Mouse (Mus musculus): Measurements from ENCODE around the gene Efna3. TPM values are rescaled to one million over a fixed set of nuclear protein-coding genes. Genes with fewer than 3 reads are reported as not detected.
A peak's percentile ranks its signal among the peaks of the same experiment; 100 is the strongest.

The Efna3 gene
- polyA plus RNA-seq, 1 experiment from 2014 or later: 6.4 TPM

DNA sequence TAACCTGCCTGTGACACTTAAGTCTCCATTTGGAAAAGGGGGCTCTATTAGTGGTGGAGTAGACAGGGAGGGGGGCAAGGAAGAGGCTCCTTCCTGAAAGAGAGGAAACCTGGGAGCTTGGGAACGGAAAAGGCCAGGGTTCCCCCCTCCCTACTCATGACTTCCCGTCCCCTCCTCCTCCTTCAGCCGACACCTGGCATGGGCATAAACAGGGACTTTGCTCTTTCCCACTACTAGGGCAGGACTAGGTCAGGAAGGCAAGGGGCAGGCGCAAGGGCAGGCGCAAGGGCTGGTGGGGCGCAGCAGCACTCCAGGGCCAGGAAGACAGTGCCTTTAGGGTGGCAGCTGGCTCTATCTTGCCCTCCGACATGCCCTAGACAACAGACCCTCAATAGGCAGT lies 44.7 kb downstream of the Efna3 start:
- Histone ChIP-seq H3K9ac (ENCODE audit: low read length) (no peak overlapping the region), H3K36me3 (ENCODE audit: control insufficient read depth, insufficient read depth, low read length) (no peaks in the 10 kb centered on the region), H3K27me3 (ENCODE audit: control insufficient read depth, insufficient read depth, low read length) (peaks cover 41% of the 10 kb centered on the region), H3K27ac (ENCODE audit: low read depth, low read length) (no peak overlapping the region), H3K4me2 (no peak overlapping the region), H3K4me3 (ENCODE audit: low read depth, low read length) (no peak overlapping the region), H3K9me3 (ENCODE audit: control insufficient read depth, low read length) (no peaks in the 10 kb centered on the region), H3K4me1 (ENCODE audit: control insufficient read depth, insufficient read depth, low read length) (peaks cover 21% of the 10 kb centered on the region)
- WGBS: 81% methylated on average over 7 of the region's 7 CpGs
- ATAC-seq (ENCODE audit: low FRiP score) (no peak), DNase-seq (ENCODE audit: low spot score, missing footprints) (no peak)

DNA sequence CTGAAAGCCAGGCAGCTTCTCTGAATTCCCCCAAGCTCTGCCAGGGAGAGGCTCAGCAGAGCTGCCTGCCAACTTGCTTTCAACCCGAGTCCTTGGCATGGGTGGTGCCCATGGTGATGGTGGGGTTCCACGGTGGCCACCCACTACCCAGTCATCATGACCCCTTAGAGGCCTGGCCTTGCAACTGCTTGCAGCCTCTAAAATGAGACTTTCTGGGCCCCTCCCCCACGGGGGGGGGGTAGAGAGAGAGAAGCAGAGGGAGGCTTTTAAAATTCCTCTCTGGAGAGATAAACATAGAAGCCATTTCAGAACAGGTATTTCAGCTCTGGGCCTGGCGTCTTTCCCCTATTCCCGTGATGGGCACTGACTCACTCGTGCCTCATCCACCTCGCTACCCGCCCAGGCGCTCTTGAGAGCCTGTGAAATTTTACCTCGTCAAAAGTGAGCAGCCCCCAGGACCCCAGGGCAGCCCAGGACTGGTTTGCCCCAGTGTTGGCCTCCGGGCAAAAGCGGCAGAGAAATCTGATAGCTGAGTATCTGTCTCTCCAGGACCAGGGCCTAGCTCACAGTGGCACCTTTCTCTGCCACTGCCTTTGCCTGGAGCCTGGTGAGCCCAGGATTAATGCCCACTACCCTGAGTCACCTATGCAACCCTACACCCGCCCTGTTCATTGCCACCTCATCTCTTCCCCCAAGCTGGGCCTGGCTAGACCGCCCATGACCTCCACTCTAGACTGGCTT lies 45.3 kb downstream of the Efna3 start:
- Histone ChIP-seq H3K27ac (ENCODE audit: low read depth, low read length) (no peak overlapping the region), H3K4me3 (ENCODE audit: low read depth, low read length) (no peak overlapping the region), H3K36me3 (ENCODE audit: control insufficient read depth, insufficient read depth, low read length) (no peaks in the 10 kb centered on the region), H3K4me1 (ENCODE audit: control insufficient read depth, insufficient read depth, low read length) (peaks cover 21% of the 10 kb centered on the region), H3K4me2 (no peak overlapping the region), H3K27me3 (ENCODE audit: control insufficient read depth, insufficient read depth, low read length) (peaks cover 41% of the 10 kb centered on the region), H3K9ac (ENCODE audit: low read length) (no peak overlapping the region), H3K9me3 (ENCODE audit: control insufficient read depth, low read length) (no peaks in the 10 kb centered on the region)
- 59% methylated on average over 14 of the region's 14 CpGs for WGBS
- DNase-seq (ENCODE audit: low spot score, missing footprints): no peak
- ATAC-seq (ENCODE audit: low FRiP score): no peak

DNA sequence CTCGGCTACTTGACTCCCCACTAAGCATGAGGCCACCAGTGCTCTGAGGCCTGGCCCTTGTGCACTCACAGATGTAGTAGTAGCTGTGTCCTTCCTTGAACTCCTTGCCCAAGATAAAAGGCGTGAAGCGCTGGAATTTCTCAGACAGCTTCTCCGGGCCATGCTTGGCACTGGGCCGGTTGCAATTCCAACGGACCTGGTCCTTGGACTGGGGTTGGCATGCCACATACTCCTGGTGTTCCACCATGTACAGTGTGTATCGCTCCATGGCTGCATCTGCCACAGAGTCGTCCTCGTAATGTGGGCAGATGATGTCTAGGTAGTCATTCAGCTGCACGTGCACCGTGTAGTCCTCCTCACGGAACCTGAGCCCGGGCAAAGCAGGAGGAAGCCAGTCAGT lies 46.7 kb downstream of the Efna3 start:
- H3K4me3 ChIP-seq (ENCODE audit: low read depth, low read length): no peak overlapping the region
- WGBS: 93% methylated on average over 13 of the region's 13 CpGs

DNA sequence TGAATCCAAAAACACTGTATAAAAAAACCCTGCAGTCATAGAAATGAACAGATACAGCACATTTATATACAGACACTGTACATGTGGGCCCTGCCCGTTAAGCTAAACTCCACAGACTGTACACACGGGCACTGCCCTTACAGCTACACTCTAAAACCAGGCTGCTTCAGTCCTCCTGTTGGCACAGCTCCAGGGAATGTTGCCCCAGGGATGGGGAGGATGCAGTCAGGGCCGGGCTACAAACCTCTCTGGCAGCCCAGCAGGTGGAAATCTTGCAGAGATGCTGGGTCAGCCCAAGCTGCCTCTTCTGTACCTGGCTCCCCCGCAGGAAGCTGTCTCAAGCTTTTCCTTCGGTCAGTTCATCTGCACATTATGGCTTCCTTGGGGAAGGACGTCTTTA lies 51.0 kb downstream of the Efna3 start:
- no peak overlapping the region for H3K4me2 ChIP-seq
- 76% methylated on average over 6 of the region's 6 CpGs for whole genome bisulfite sequencing
- DNase-seq (ENCODE audit: low spot score, missing footprints) (no peak), ATAC-seq (ENCODE audit: low FRiP score) (no peak)
- H3K4me1 ChIP-seq (ENCODE audit: control insufficient read depth, insufficient read depth, low read length): peaks cover 15% of the 10 kb centered on the region
- no peaks in the 10 kb centered on the region for H3K9me3 ChIP-seq (ENCODE audit: control insufficient read depth, low read length)
- no peak overlapping the region for H3K9ac ChIP-seq (ENCODE audit: low read length)
- no peak overlapping the region for H3K27ac ChIP-seq (ENCODE audit: low read depth, low read length)
- H3K36me3 ChIP-seq (ENCODE audit: control insufficient read depth, insufficient read depth, low read length): no peaks in the 10 kb centered on the region
- H3K27me3 ChIP-seq (ENCODE audit: control insufficient read depth, insufficient read depth, low read length): no peaks in the 10 kb centered on the region; the same call in 1 of the 2 replicates
- no peak overlapping the region for H3K4me3 ChIP-seq (ENCODE audit: low read depth, low read length)

More for the DNA sequence above, 46.7 kb downstream of the Efna3 start:
- Histone ChIP-seq H3K36me3 (ENCODE audit: control insufficient read depth, insufficient read depth, low read length) (no peaks in the 10 kb centered on the region), H3K27me3 (ENCODE audit: control insufficient read depth, insufficient read depth, low read length) (peaks cover 33% of the 10 kb centered on the region), H3K9me3 (ENCODE audit: control insufficient read depth, low read length) (no peaks in the 10 kb centered on the region), H3K4me1 (ENCODE audit: control insufficient read depth, insufficient read depth, low read length) (peaks cover 14% of the 10 kb centered on the region), H3K4me2 (no peak overlapping the region), H3K9ac (ENCODE audit: low read length) (no peak overlapping the region), H3K27ac (ENCODE audit: low read depth, low read length) (no peak overlapping the region)
- ATAC-seq (ENCODE audit: low FRiP score) (no peak), DNase-seq (ENCODE audit: low spot score, missing footprints) (no peak)

DNA sequence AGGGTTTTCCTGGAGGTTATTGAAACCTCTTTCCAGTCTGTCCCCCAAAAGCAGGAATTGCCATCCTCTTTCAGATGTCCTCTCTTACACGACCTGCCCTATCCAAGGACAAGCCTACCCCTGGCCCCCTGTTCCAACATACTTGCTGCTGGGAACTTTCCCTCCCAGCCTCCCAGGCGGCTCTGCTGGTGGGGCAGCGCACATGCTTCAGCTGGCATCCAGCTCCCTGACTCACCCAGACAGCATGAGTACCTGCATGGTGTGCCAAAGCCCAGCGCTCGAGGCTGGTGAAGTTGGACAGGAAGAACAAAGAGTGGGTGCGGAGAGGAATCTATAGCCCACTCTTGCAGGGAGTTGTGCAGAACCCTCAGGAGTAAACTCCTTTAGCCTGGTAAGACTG lies 51.9 kb downstream of the Efna3 start:
- DNase-seq (ENCODE audit: low spot score, missing footprints) (no peak), ATAC-seq (ENCODE audit: low FRiP score) (no peak)
- no peaks in the 10 kb centered on the region for H3K36me3 ChIP-seq (ENCODE audit: control insufficient read depth, insufficient read depth, low read length)
- no peaks in the 10 kb centered on the region for H3K9me3 ChIP-seq (ENCODE audit: control insufficient read depth, low read length)
- H3K27ac ChIP-seq (ENCODE audit: low read depth, low read length): no peak overlapping the region
- 73% methylated on average over 6 of the region's 6 CpGs for WGBS
- H3K4me3 ChIP-seq (ENCODE audit: low read depth, low read length): peak overlapping the region; percentile 40; the same call in 1 of the 2 replicates
- H3K4me1 ChIP-seq (ENCODE audit: control insufficient read depth, insufficient read depth, low read length): peaks cover 19% of the 10 kb centered on the region
- peak overlapping the region; percentile 68 for H3K4me2 ChIP-seq
- H3K9ac ChIP-seq (ENCODE audit: low read length): peak overlapping the region; percentile 70
- no peaks in the 10 kb centered on the region for H3K27me3 ChIP-seq (ENCODE audit: control insufficient read depth, insufficient read depth, low read length)

DNA sequence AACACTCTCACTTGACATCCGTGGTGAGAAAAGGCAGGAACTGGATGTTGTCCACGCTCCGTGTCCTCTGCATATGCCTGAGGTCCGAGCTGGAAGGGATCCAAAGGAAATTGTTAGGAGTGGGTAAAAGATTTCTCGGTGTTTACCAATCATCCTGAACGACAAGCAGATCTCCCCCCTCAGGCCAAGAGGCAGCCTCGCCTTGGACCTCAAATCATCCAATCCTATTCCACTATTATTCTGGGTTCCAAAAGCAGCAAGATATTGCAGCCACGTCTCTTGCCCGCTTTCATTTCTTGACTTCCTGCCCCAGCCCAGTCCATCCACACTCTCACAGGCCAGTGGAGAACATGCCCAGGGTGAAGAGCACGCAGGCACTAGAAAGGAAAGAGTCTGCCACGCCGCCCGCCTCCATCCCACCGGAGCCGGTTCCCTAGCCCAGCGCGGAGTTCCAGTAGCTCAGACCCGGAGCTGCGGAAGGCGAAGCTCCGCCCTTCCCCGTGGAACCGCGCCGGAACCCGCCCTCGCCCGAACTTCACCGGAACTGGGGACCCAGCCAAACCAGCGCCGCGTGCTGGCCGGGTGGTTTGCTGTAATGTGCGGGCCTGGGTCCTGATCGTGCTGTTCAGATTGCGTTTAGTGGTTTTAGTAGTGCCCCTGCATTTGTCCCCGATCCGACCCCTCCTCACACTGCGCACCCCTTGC lies 52.6 kb downstream of the Efna3 start, which contains the start of gene Slc50a1:
TSS of gene Slc50a1 (minus strand) at position 520 of the 705 bp plus-strand sequence.
- H3K27me3 ChIP-seq (ENCODE audit: control insufficient read depth, insufficient read depth, low read length): no peaks in the 10 kb centered on the region
- peak within 1 kb of the TSS; percentile 68 for H3K4me2 ChIP-seq
- peaks cover 20% of the 10 kb centered on the region for H3K4me1 ChIP-seq (ENCODE audit: control insufficient read depth, insufficient read depth, low read length)
- no peaks in the 10 kb centered on the region for H3K36me3 ChIP-seq (ENCODE audit: control insufficient read depth, insufficient read depth, low read length)
- 6% methylated on average over 39 of the region's 39 CpGs for WGBS
- peak within 1 kb of the TSS; percentile 40 for H3K4me3 ChIP-seq (ENCODE audit: low read depth, low read length)
- ATAC-seq (ENCODE audit: low FRiP score) (peak; percentile 57), DNase-seq (ENCODE audit: low spot score, missing footprints) (peak; percentile 97)
- H3K27ac ChIP-seq (ENCODE audit: low read depth, low read length): no peak within 1 kb of the TSS
- peak within 1 kb of the TSS; percentile 70 for H3K9ac ChIP-seq (ENCODE audit: low read length)
- H3K9me3 ChIP-seq (ENCODE audit: control insufficient read depth, low read length): no peaks in the 10 kb centered on the region

DNA sequence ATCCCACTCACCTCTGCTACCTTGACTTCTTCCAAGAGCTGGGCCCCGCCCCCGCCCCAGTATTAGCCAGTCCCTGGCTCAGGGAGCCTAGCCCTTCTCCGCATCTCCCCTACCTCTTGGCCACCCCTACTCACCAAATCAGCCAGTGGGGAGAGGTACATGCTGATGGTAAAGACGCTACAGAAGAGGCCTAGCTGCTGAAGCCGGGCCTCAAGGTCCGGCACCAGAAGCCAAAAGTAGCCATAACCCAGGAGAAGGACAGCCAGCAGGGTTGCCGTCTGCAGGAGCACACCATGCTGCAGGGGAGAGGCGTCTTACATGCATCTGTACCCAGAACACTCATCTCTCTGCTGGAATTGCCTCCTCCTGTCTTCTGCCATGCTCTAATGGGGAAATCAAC lies 53.8 kb downstream of the Efna3 start:
- Histone ChIP-seq H3K36me3 (ENCODE audit: control insufficient read depth, insufficient read depth, low read length) (no peaks in the 10 kb centered on the region), H3K4me2 (no peak overlapping the region), H3K27ac (ENCODE audit: low read depth, low read length) (no peak overlapping the region), H3K9ac (ENCODE audit: low read length) (no peak overlapping the region), H3K4me1 (ENCODE audit: control insufficient read depth, insufficient read depth, low read length) (peaks cover 20% of the 10 kb centered on the region), H3K4me3 (ENCODE audit: low read depth, low read length) (no peak overlapping the region), H3K27me3 (ENCODE audit: control insufficient read depth, insufficient read depth, low read length) (no peaks in the 10 kb centered on the region), H3K9me3 (ENCODE audit: control insufficient read depth, low read length) (no peaks in the 10 kb centered on the region)
- DNase-seq (ENCODE audit: low spot score, missing footprints): no peak
- ATAC-seq (ENCODE audit: low FRiP score): no peak
- 43% methylated on average over 8 of the region's 8 CpGs for WGBS

DNA sequence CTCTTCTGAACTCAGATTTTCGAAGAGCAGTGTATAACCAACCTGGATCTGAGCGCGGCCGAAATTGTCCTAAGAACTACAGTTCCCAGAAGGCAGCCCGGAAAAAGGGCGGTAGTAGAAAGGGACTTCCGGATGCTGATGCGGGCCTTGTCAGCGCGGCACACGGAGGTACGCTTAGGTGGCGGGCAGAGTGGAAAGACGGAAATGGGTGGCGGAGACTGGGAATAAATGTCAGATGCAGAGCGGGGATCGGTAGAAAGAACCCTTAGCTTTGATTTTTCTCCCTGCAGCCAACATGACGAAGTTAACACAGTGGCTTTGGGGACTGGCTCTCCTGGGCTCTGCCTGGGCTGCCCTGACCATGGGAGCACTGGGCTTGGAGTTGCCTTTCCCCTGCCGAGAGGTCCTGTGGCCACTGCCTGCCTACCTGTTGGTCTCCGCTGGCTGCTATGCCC lies 56.3 kb downstream of the Efna3 start:
- Histone ChIP-seq H3K4me2 (peak overlapping the region; percentile 97), H3K4me3 (ENCODE audit: low read depth, low read length) (peak overlapping the region; percentile 74), H3K27me3 (ENCODE audit: control insufficient read depth, insufficient read depth, low read length) (no peaks in the 10 kb centered on the region), H3K36me3 (ENCODE audit: control insufficient read depth, insufficient read depth, low read length) (no peaks in the 10 kb centered on the region), H3K4me1 (ENCODE audit: control insufficient read depth, insufficient read depth, low read length) (peaks cover 20% of the 10 kb centered on the region), H3K9ac (ENCODE audit: low read length) (peak overlapping the region; percentile 80), H3K27ac (ENCODE audit: low read depth, low read length) (no peak overlapping the region; the same call in 1 of the 2 replicates), H3K9me3 (ENCODE audit: control insufficient read depth, low read length) (no peaks in the 10 kb centered on the region)
- peak; percentile 89 for ATAC-seq (ENCODE audit: low FRiP score)
- peak; percentile 97 for DNase-seq (ENCODE audit: low spot score, missing footprints)
- under 1% methylated on average over 20 of the region's 20 CpGs for WGBS
